Mouse (Mus musculus) liver, embryonic 14.5 days (tissue): Measurements from ENCODE around the gene Pea15a.

Experiments used
- CTCF ChIP-seq: IDR thresholded peaks from 2 replicates; pipeline ENCODE4 v1.5.1; 2016; ENCODE audit warnings: antibody characterized with exemption, low read depth, control low read depth
- EP300 ChIP-seq: IDR thresholded peaks from 2 replicates; pipeline ENCODE4 v1.6.1; 2016; ENCODE audit warnings: antibody characterized with exemption, low read depth

GRCm38 (mm10) chr1:172204814-172205740 is 1.5 kb downstream of the Pea15a start:
- TF ChIP-seq CTCF: no peak
- no peak for TF ChIP-seq EP300
